Mouse (Mus musculus) embryonic fibroblast, embryonic 13.5 days (primary cell): ENCODE measurements around the gene Kcnh1. TPM values are rescaled to one million over a fixed set of nuclear protein-coding genes. Genes with fewer than 3 reads are reported as not detected.

ENCODE experiments used
- H3K27ac ChIP-seq: 2 replicates; pipeline ENCODE4 v1.5.1; 2012; ENCODE audit warnings: low read length, control low read depth, inconsistent platforms; ENCODE audit not compliant: insufficient read depth
- H3K4me1 ChIP-seq: 2 replicates; pipeline ENCODE4 v1.6.1; 2011; ENCODE audit warnings: low read length; ENCODE audit not compliant: control insufficient read depth, insufficient read depth
- H3K4me3 ChIP-seq: 2 replicates; pipeline ENCODE4 v1.5.1; 2011; ENCODE audit warnings: mild to moderate bottlenecking, control low read depth, low read length; ENCODE audit not compliant: insufficient read depth
- CTCF ChIP-seq: IDR thresholded peaks from 2 replicates; pipeline ENCODE4 v1.5.1; 2011; ENCODE audit warnings: mild to moderate bottlenecking, control low read depth, low read length, moderate library complexity, borderline replicate concordance; ENCODE audit not compliant: insufficient read depth
- POLR2A ChIP-seq: IDR thresholded peaks from 2 replicates; pipeline ENCODE4 v1.6.1; 2011; ENCODE audit warnings: low read depth, mild to moderate bottlenecking, control low read depth, low read length, moderate library complexity
- polyA plus RNA-seq: library from polyadenylated mRNA; stranded (reverse); fragments of >200 nt; gene quantifications from 2 replicates; pipeline ENCODE4 v1.2.4, GENCODE M21; 2011; ENCODE audit warnings: low read depth; ENCODE audit not compliant: missing spikeins, insufficient read length

Kcnh1 gene
- polyA plus RNA-seq, 1 experiment = not detected

DNA sequence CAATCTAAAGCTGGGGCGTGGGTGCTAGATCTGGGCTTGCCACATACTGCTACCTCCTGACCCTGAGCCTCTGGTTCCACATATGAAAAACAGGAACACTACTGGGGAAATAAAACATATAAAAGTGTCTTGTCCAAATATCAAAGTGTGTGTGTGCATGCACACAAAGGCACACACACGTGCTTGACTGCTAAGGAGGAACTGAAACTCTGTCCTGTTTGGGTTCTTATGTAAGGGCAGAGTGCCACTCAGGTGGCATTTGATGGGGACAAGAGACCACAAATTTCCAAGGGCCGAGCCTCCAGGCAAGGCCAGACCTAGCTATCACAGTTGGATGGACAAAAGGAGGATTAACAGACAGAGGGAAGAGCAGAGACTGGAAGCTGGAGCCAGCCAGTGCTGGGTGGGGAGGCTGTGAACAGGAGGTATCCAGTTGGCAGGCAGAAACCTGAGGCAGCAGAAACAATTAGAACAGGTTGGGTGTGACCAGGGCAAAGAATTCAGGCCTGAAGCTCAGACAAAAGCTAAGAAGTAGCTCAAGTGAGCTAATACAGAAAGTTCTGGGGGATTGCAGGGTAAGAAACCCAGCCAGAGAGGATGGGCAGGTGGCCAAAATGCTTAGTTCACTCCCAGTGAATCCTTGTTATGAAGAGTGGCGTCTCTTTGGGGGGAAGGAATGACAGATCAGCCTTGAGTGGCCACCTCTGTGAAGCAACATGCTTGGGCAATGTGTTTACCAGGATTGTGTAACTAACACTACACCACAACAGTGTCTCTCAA lies 259.2 kb downstream of the Kcnh1 start:
- Histone ChIP-seq H3K27ac (no peak overlapping the region), H3K4me1 (peaks cover 6% of the 10 kb centered on the region; the same call in 1 of the 2 replicates), H3K4me3 (no peak overlapping the region)
- TF ChIP-seq POLR2A (no peak), CTCF (no peak)

- Histone ChIP-seq H3K27ac (no peak overlapping the region), H3K4me1 (peaks cover 6% of the 10 kb centered on the region), H3K4me3 (no peak overlapping the region)
- TF ChIP-seq CTCF = no peak
- TF ChIP-seq POLR2A = no peak
Measured at GRCm38 (mm10) chr1:192450425-192450824, 259.9 kb downstream of the Kcnh1 start.

GRCm38 (mm10) chr1:192451722-192452121 lies 261.1 kb downstream of the Kcnh1 start:
- TF ChIP-seq CTCF (no peak), POLR2A (no peak)

DNA sequence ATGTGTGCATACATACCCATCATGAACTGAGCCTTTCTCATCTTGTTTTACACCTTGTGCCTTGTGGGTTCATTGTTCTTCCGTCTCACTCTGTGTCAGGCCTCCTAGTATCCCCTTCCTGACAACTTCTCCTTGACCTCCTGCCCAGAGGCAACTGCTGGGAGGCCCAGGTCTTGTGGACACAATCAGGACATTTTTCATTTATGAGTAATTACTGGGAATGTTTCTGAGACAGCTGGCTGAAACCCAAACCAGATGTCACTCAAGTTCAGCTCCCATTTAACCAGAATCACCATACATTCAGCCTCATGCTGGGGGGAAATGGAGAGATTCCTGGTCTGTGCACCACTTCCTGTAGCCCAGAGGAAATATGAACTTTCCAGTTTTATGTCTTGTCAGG lies 263.9 kb downstream of the Kcnh1 start:
- TF ChIP-seq POLR2A = no peak
- no peak for TF ChIP-seq CTCF
- Histone ChIP-seq H3K27ac (no peak overlapping the region), H3K4me3 (no peak overlapping the region), H3K4me1 (peaks cover 6% of the 10 kb centered on the region)

More at GRCm38 (mm10) chr1:192451722-192452121, 261.1 kb downstream of the Kcnh1 start:
- H3K4me1 ChIP-seq = peaks cover 6% of the 10 kb centered on the region
- H3K27ac ChIP-seq = no peak overlapping the region
- no peak overlapping the region for H3K4me3 ChIP-seq

- Histone ChIP-seq H3K4me1 (peaks cover 6% of the 10 kb centered on the region), H3K4me3 (no peak overlapping the region), H3K27ac (no peak overlapping the region)
- TF ChIP-seq CTCF = no peak
- no peak for TF ChIP-seq POLR2A
Measured at GRCm38 (mm10) chr1:192454981-192455380, 264.4 kb downstream of the Kcnh1 start.

GRCm38 (mm10) chr1:192457037-192457436 lies 266.5 kb downstream of the Kcnh1 start:
- Histone ChIP-seq H3K4me3 (no peak overlapping the region), H3K27ac (no peak overlapping the region), H3K4me1 (peaks cover 6% of the 10 kb centered on the region)
- no peak for TF ChIP-seq POLR2A
- no peak for TF ChIP-seq CTCF

GRCm38 (mm10) chr1:192457526-192458206 lies 267.1 kb downstream of the Kcnh1 start:
- TF ChIP-seq CTCF (no peak), POLR2A (no peak)

DNA sequence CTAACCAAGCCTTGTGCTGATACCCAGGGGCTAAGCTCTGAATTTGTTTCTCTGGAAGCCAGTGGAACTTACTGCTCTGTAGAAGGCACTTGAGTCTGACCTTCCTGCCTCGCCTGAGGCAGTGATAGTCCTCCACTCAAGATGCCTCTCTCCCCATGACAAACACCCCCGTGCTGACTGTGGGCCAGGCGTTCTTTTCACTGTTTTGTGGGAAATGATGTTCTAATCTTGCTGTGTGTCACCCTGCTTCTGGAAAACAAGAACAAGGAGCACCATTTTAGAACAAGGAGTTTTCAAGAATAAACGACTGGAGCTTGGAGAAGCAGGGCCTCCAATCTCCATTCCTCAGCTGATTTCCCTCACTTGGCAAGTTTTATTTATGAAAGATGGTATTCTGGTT lies 273.2 kb downstream of the Kcnh1 start:
- H3K4me3 ChIP-seq = no peak overlapping the region
- H3K4me1 ChIP-seq = no peaks in the 10 kb centered on the region
- H3K27ac ChIP-seq = no peak overlapping the region
- no peak for TF ChIP-seq CTCF

More at GRCm38 (mm10) chr1:192457526-192458206, 267.1 kb downstream of the Kcnh1 start:
- Histone ChIP-seq H3K4me1 (peaks cover 6% of the 10 kb centered on the region), H3K4me3 (no peak overlapping the region), H3K27ac (no peak overlapping the region)

DNA sequence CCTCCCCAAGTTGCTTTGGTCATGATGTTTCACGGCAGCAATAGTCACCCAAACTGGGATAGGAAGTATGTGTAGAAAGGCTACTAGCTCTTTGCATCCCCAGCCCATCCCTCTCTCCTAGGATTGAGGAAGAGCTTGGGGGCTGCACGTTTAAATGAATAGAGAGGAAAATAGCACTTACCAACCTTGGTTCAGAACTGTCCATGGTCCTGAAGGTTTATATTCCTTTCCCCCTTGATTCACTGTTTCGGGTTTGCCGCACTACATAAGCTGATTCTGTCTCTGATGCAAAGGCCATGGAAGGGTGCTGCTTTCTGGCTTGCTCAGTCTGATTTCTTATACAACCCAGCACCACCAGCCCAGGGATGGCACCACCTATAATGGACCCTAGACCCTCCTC lies 281.8 kb downstream of the Kcnh1 start:
- Histone ChIP-seq H3K4me1 (no peaks in the 10 kb centered on the region), H3K27ac (no peak overlapping the region), H3K4me3 (no peak overlapping the region)
- TF ChIP-seq CTCF (no peak), POLR2A (no peak)

DNA sequence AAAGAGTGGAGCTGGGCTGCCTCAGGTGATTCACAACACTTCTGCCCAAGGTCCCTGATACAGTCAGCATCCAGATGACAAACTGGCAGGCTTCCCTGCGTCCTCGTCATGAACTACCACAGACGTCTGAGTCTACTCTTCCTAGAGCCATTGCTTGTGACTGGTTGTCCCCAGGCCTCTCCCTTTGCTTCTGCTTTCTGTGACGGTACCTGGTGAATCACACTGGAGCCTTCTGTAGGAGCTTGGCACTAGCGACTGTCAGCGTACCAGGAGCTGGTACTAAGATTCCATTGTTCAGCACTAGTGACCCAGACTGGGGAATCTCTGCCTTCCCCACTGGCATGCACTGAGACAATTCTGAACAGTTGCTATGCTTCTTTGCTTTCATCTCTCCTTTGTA lies 282.6 kb downstream of the Kcnh1 start:
- no peak for TF ChIP-seq CTCF
- no peak for TF ChIP-seq POLR2A
- no peaks in the 10 kb centered on the region for H3K4me1 ChIP-seq

More for the DNA sequence above, 282.6 kb downstream of the Kcnh1 start:
- Histone ChIP-seq H3K27ac (no peak overlapping the region), H3K4me3 (no peak overlapping the region)
